Mouse (Mus musculus) midbrain, embryonic 15.5 days (tissue): ENCODE results near the gene Ahcyl2. TPM values are rescaled to one million over a fixed set of nuclear protein-coding genes. Genes with fewer than 3 reads are reported as not detected.

Experiments used
- ATAC-seq: fragments of 200-750 bp; cut with Nextera tagmentation; replicated peaks from 2 replicates; pipeline ENCODE4 v1.8.0; 2017; ENCODE audit warnings: moderate TSS enrichment
- H3K27ac ChIP-seq: fragments of 300-500 bp; sonication (generic); 2 replicates; pipeline ENCODE4 v1.5.1; 2015; ENCODE audit warnings: mild to moderate bottlenecking, inconsistent platforms
- H3K27me3 ChIP-seq: fragments of 300-500 bp; sonication (generic); replicated peaks from 2 replicates; pipeline ENCODE4 v1.6.1; 2015; ENCODE audit warnings: inconsistent platforms
- H3K36me3 ChIP-seq: fragments of 300-500 bp; sonication (generic); replicated peaks from 2 replicates; pipeline ENCODE4 v1.6.1; 2015; ENCODE audit warnings: inconsistent platforms
- H3K4me1 ChIP-seq: fragments of 300-500 bp; sonication (generic); 2 replicates; pipeline ENCODE4 v1.6.1; 2015; ENCODE audit warnings: inconsistent platforms
- H3K4me2 ChIP-seq: fragments of 300-500 bp; sonication (generic); 2 replicates; pipeline ENCODE4 v1.6.1; 2015; ENCODE audit warnings: inconsistent platforms, mild to moderate bottlenecking, moderate library complexity
- H3K4me3 ChIP-seq: fragments of 300-500 bp; sonication (generic); 2 replicates; pipeline ENCODE4 v1.5.1; 2015; ENCODE audit warnings: mild to moderate bottlenecking, inconsistent platforms
- H3K9ac ChIP-seq: fragments of 300-500 bp; sonication (generic); 2 replicates; pipeline ENCODE4 v1.6.1; 2015; ENCODE audit warnings: mild to moderate bottlenecking, inconsistent platforms
- H3K9me3 ChIP-seq: fragments of 300-500 bp; sonication (generic); 2 replicates; pipeline ENCODE4 v1.6.1; 2016; ENCODE audit warnings: inconsistent platforms
- WGBS: fragments of 180-500 bp; shearing (Covaris S2); methylation state at CpG from one replicate; pipeline ENCODE4 v1.1.7; 2015; ENCODE audit warnings: mixed read lengths; 5-methylcytosine and 5-hydroxymethylcytosine counted together
- polyA plus RNA-seq: library from polyadenylated mRNA; unstranded; fragments of >200 nt; fragmentation: Nextera tagmentation; extraction: Ambion mirVana; gene quantifications from 2 replicates; pipeline ENCODE4 v1.2.1, GENCODE M21; 2015

Ahcyl2 gene
- polyA plus RNA-seq, 1 experiment from 2014 or later = 20.6 TPM

DNA sequence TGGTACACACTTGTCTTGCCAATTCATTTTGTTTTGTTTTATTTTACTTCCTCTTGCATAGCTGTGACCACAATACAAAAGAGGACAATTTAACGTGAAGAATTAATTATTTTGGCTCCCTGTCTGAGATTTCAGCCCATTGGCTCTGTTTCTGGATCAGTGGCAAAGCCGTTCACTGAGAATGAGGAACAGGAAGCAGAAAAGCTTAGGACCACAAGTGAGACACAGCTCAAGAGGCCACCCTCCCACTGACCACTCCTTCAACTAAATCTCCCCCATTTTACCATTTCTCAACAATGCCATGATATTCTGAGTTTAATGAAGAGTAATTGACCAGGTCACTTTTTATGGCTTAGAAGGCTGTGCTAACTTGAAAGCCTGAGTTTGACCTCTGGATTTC lies 57.5 kb downstream of the Ahcyl2 start:
- 57% methylated on average over 2 of the region's 2 CpGs for WGBS
- no peak for ATAC-seq
- Histone ChIP-seq H3K27ac (no peak overlapping the region), H3K4me3 (no peak overlapping the region), H3K4me1 (no peaks in the 10 kb centered on the region), H3K4me2 (no peak overlapping the region), H3K36me3 (no peaks in the 10 kb centered on the region), H3K27me3 (no peaks in the 10 kb centered on the region), H3K9me3 (no peaks in the 10 kb centered on the region), H3K9ac (no peak overlapping the region)

DNA sequence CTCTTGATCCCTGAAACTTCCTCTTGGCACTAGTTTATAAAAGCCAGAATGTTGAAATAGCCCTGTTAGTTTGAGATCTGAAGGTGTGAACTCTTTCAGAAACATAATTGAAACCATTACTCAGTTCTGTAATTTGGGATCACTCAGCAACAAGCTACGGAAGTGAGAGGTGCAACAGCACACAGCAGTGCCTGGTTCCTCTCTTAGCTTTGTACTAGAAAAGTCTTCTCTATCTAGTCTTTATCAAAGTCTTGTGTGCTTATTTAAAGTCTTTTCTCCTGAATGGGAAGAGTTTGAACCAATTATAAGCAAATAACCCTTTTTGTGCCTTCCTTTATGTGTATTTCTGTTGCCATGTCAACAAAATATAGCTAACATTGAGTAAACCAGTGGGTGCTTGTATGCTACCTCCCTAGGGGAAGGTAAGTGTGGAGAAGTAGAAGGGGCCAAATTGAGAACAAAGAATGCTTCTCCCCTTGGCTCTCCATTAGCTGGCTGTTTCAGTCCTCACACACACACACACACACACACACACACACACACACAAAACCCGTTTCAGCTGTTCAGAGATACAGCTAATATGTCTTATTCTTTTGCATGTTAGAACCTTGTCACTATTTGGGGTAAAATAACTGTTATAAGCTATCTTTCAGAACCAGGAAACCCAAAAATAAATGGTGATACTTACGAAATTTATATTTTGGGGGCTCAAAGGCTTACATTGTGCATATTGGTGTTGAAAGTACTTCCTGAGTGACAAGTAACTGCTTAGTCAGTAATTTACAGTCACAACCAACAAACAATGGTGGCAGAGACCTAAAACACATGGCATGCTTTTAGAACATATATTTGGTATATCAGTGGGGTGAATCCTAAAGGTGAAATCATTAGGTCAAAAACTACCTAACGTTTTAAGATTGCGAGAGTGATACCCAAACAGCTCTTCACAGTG lies 59.8 kb downstream of the Ahcyl2 start:
- H3K36me3 ChIP-seq = no peaks in the 10 kb centered on the region
- no peak for ATAC-seq
- H3K4me2 ChIP-seq = no peak overlapping the region
- H3K9me3 ChIP-seq = no peaks in the 10 kb centered on the region
- 81% methylated on average over 5 of the region's 5 CpGs for WGBS
- H3K27me3 ChIP-seq = no peaks in the 10 kb centered on the region
- H3K27ac ChIP-seq = no peak overlapping the region
- H3K4me3 ChIP-seq = no peak overlapping the region
- no peak overlapping the region for H3K9ac ChIP-seq
- no peaks in the 10 kb centered on the region for H3K4me1 ChIP-seq

DNA sequence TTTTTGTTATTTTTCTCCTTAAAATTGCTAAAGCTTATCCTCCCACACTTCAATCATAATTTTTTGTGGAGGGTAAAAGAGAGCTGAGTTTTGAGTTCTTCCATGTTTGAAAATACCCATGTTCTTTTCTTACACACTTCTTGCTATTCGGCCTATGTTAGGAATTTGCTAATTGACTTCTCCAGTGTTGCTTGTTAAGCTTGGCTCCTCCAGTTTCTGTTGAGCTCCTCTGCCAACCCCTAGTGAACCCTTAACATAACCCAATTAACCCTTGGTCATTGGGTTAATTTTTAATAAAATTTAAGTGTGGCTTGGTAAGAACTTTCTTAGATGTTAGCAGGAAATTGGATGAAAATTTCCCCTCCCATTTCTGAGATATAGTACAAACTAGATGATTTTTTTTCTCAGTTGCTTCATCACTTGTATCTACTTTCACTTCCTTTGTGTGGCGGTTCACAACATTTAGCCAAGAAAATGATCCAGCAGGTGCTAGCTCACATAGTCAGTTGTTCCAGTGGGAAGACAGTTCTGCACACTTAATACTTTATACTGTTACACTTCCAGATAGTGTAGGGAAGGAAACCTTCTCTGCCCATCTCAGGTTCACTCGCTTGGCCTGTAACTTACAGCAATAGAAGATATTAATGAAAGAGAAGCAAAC lies 60.9 kb downstream of the Ahcyl2 start:
- 92% methylated on average over 3 of the region's 3 CpGs for WGBS
- no peak overlapping the region for H3K4me2 ChIP-seq
- no peak for ATAC-seq
- H3K36me3 ChIP-seq = no peaks in the 10 kb centered on the region
- no peaks in the 10 kb centered on the region for H3K9me3 ChIP-seq
- no peak overlapping the region for H3K9ac ChIP-seq
- no peak overlapping the region for H3K4me3 ChIP-seq
- no peak overlapping the region for H3K27ac ChIP-seq
- no peaks in the 10 kb centered on the region for H3K27me3 ChIP-seq
- H3K4me1 ChIP-seq = no peaks in the 10 kb centered on the region

DNA sequence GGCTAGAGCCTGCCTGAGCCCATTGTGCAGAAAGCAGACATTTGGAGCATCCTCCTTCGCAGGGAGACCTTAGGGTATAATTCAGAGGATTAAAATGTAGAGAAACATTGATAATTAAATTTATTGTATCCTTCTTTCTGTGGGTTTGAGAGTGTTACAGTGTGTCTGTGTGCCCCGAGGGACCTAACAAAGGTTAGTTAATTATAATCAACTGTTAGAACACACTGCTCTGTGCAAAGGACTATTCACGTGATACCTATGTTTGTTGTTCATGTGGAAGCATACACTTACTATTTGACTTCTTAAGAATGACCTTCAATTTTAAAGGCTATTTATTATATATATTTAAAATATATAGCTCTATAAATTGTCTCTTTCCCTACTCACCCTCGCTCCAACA lies 64.5 kb downstream of the Ahcyl2 start:
- Histone ChIP-seq H3K4me3 (no peak overlapping the region), H3K27ac (no peak overlapping the region), H3K9ac (no peak overlapping the region), H3K27me3 (no peaks in the 10 kb centered on the region), H3K4me1 (no peaks in the 10 kb centered on the region), H3K9me3 (no peaks in the 10 kb centered on the region), H3K36me3 (no peaks in the 10 kb centered on the region), H3K4me2 (no peak overlapping the region)
- 85% methylated on average over 4 of the region's 4 CpGs for WGBS
- ATAC-seq = no peak

DNA sequence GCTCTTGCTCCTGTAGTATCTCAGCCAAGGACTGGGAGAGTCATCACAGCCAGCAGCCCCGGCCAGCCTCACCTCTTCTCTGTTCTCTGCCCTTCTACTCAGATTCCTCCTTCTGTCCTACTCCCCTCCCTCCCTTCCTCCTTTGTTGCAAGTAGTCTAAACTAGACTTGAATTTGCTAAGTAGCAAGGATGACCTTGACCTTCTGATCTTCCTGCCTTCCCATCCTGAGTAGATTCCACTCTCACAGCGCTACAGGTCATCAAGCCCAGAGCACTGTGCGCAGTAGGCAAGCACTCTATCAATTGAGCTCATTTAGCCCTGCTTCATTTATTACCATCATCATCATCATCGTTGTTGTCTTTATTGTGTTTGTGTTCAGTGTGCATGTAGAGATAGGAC lies 65.3 kb downstream of the Ahcyl2 start:
- Histone ChIP-seq H3K36me3 (no peaks in the 10 kb centered on the region), H3K9ac (no peak overlapping the region), H3K4me1 (no peaks in the 10 kb centered on the region), H3K27ac (no peak overlapping the region), H3K27me3 (no peaks in the 10 kb centered on the region), H3K4me2 (no peak overlapping the region), H3K9me3 (no peaks in the 10 kb centered on the region), H3K4me3 (no peak overlapping the region)
- ATAC-seq = no peak
- WGBS = 91% methylated on average over 4 of the region's 4 CpGs

DNA sequence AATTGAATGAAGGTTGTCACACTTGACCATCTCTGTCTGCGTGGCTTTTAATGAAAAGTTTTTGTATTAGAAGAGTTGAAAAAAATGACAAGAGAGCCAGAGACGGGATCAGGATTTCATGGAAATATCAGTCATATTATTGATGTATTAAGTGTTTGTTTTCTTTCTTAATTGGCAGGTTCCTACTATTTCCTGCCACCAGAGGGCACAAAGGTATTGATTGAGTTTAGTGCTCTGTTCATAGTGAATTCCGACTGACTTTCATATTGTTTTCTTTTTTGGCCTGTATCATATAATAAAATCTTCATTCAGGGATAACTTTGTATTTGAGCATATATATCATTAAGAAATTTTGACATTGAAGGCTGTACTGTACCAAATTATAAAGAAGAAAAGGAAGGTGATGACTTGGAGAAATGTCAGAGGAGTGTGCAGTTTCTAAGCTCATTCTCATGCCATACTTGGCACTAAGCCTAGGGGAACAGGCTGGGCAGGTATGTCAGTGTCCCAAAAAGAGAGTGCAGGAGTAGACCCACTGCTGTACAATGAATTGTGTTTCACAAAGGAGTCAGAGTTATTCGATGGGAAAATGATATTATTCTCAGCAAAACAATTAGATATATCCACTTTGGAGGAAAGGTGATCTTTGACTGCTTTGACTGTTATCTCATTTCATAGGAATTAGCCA lies 65.9 kb downstream of the Ahcyl2 start:
- Histone ChIP-seq H3K36me3 (no peaks in the 10 kb centered on the region), H3K4me1 (no peaks in the 10 kb centered on the region), H3K27ac (no peak overlapping the region), H3K27me3 (no peaks in the 10 kb centered on the region), H3K4me3 (no peak overlapping the region), H3K9ac (no peak overlapping the region), H3K4me2 (no peak overlapping the region), H3K9me3 (no peaks in the 10 kb centered on the region)
- no peak for ATAC-seq
- 67% methylated on average over 4 of the region's 4 CpGs for WGBS

DNA sequence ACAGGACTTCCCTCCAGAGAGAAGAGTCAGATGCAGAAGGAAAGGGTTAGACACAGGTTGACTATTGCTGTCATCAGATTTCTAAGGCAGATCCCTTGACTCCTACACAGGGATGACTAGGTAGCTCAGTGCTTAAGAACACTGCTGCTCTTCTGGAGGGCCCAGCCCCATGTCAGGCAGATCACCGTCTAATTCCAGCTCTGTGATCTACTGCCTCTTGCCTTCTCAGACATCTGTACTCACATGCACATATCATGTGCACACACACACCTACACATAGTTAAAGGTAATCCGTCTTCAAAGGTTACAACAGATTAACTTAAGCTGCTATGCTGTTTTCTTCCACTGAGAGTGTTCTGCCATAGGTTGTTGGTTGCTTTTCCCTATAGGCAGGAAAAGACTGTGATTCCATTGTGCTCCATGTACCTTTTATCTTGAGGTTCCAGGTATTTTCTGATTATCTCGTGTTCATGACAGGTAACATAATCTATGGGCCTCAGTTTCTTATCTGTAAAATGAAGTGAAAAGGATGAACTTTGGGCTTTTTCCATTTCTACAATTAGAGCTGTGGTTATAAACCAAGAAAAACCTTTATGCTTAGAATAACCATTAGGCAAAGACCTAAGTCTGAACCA lies 67.8 kb downstream of the Ahcyl2 start:
- Histone ChIP-seq H3K9ac (no peak overlapping the region), H3K27me3 (no peaks in the 10 kb centered on the region), H3K27ac (no peak overlapping the region), H3K4me2 (no peak overlapping the region), H3K9me3 (no peaks in the 10 kb centered on the region), H3K4me1 (no peaks in the 10 kb centered on the region), H3K36me3 (no peaks in the 10 kb centered on the region), H3K4me3 (no peak overlapping the region)
- no peak for ATAC-seq
- WGBS = 89% methylated on average over 3 of the region's 3 CpGs

DNA sequence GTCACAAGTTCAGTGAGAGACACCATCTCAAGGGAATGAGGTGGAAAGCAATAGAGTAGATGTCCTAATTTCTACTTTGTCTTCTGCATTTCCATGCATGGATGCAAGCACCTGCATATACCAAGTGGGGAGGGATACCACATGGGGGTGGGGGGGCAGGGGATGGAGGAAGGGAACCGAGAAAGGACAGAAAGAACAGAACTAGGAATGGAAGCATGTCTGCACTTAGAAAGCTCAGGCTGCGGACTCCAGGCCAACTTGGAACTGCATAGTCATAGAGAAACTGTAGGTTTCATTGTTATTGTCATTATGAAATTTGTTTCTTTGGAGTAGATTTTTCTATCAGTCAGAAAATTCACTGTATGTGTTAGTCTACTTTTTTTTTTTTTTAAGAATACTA lies 69.8 kb downstream of the Ahcyl2 start:
- Histone ChIP-seq H3K36me3 (no peaks in the 10 kb centered on the region), H3K27me3 (no peaks in the 10 kb centered on the region), H3K4me1 (no peaks in the 10 kb centered on the region), H3K4me3 (no peak overlapping the region), H3K27ac (no peak overlapping the region), H3K9ac (no peak overlapping the region), H3K9me3 (no peaks in the 10 kb centered on the region), H3K4me2 (no peak overlapping the region)
- ATAC-seq = no peak
- 96% methylated on average over 2 of the region's 2 CpGs for WGBS

DNA sequence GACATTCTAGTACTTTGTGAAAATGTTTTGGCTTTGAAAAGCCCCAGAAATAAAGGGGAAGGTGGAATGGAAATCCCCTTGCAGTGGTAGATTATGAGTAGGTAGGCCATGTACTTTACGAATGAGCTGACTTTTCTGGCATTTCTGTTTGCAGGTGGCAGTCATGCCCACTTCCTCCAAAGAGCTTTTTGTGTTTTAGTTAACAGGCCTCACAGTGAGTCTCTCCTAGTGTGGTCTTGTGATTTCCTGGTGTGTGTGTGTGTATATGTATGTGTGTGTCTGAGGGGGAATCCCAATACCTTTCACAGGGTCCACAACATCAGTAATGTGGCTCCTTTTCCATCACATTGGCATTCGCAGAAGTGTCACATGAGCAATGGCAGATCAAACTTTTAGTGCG lies 70.7 kb downstream of the Ahcyl2 start:
- no peaks in the 10 kb centered on the region for H3K27me3 ChIP-seq
- no peak overlapping the region for H3K9ac ChIP-seq
- no peak overlapping the region for H3K4me3 ChIP-seq
- H3K4me2 ChIP-seq = no peak overlapping the region
- no peak overlapping the region for H3K27ac ChIP-seq
- ATAC-seq = no peak
- WGBS = 98% methylated on average over 3 of the region's 3 CpGs
- H3K4me1 ChIP-seq = no peaks in the 10 kb centered on the region
- H3K9me3 ChIP-seq = no peaks in the 10 kb centered on the region
- no peaks in the 10 kb centered on the region for H3K36me3 ChIP-seq

DNA sequence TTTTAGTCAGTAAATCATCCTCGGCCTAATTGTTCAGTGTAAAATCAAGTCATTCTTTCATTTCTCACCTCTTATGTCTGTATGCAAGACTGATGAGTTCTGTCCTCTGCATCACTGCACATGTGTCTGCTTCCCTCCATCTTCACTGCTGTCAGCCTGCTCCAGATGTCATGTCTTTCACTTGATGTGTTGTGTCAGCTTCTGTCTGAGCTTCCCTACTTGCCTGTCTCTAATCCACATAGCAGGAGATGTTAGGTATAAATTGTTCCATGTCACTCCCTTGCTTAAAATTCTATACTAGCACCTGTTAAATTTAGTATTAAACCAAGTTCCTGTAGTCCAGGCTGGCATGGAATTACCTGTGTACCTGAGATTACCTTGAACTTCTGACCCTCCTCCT lies 72.2 kb downstream of the Ahcyl2 start:
- Histone ChIP-seq H3K27ac (no peak overlapping the region), H3K9me3 (no peaks in the 10 kb centered on the region), H3K27me3 (no peaks in the 10 kb centered on the region), H3K4me2 (no peak overlapping the region), H3K9ac (no peak overlapping the region), H3K4me3 (no peak overlapping the region), H3K4me1 (no peaks in the 10 kb centered on the region), H3K36me3 (no peaks in the 10 kb centered on the region)
- 100% methylated on average over 1 of the region's 1 CpGs for WGBS
- no peak for ATAC-seq

DNA sequence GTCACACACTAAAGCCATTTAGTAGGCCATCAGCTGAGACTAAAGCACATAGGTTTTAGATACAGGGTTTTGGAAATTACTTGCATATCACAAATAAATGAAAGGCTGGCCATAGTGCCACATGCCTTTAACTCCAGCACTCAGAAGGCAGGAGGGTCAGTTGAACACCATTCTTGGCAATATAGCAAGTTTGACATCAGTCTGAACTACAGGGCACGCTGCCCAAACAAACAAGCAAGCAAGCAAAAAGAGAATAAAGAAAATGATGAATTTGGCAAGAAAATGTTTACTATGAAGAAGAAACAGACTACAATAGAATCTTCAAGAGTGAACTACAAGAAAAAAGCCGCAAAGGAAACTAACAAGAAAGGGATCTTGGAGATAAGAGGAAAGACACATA lies 73.7 kb downstream of the Ahcyl2 start:
- H3K4me2 ChIP-seq = no peak overlapping the region
- H3K9me3 ChIP-seq = no peaks in the 10 kb centered on the region
- no peak overlapping the region for H3K4me3 ChIP-seq
- no peaks in the 10 kb centered on the region for H3K4me1 ChIP-seq
- 92% methylated on average over 2 of the region's 2 CpGs for WGBS
- no peaks in the 10 kb centered on the region for H3K36me3 ChIP-seq
- no peaks in the 10 kb centered on the region for H3K27me3 ChIP-seq
- no peak overlapping the region for H3K9ac ChIP-seq
- no peak for ATAC-seq
- no peak overlapping the region for H3K27ac ChIP-seq

DNA sequence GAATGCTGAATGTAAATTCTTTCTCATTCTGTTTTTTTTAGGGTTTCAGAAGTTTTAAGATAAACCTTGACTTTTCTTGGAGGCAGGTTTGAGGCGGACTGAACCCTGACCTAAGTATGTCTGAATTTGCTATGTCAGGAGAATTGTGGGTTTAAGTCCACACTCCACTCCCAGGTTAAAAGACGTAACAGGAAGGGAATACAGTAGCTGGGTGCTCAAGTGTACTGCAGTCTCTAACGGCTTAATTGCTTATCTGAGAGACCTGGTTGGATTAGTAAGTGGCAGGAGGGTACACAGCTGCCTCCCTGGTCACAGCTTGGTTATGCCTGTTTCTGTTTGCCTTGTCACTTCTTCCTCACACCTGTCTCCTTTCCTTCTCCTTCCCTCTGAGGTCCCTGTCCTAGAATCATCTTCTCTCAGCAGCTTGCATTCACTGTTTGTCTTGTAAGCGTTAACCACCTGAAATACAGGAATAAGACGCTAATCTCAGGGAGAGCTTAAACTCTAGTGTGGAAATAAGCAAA lies 79.9 kb downstream of the Ahcyl2 start:
- WGBS = 82% methylated on average over 5 of the region's 5 CpGs
- Histone ChIP-seq H3K4me2 (no peak overlapping the region), H3K4me3 (no peak overlapping the region), H3K27me3 (no peaks in the 10 kb centered on the region), H3K27ac (no peak overlapping the region), H3K4me1 (no peaks in the 10 kb centered on the region), H3K36me3 (no peaks in the 10 kb centered on the region), H3K9ac (no peak overlapping the region), H3K9me3 (no peaks in the 10 kb centered on the region)
- ATAC-seq = no peak
